27 mouse cellular contexts compared by ENCODE assay signal in genomic region chr5:137744197-137744596, GRCm38 (mm10). TPM values are rescaled to one million over a fixed set of nuclear protein-coding genes. Genes with fewer than 3 reads are reported as not detected.
DNase-seq lines count a peak whose midpoint lies in the region; ATAC-seq and TF ChIP-seq lines count a peak whose summit lies in the region.
"Had no signal": no experiment of that assay in that cellular context is flagged by ENCODE, and none has a peak within 500 bp of the region (broad histone marks: within the 10 kb centered on the region; RNA-seq: fewer than 3 reads in every experiment).

No protein-coding gene starts in this region.

- no peak for ATAC-seq in forebrain, embryonic 15.5 days (replicated peaks)
- ATAC-seq in forebrain, embryonic 12.5 days (ENCODE audit: low FRiP score), result no peak
- no peak for ATAC-seq in liver, embryonic 15.5 days (ENCODE audit: insufficient read depth)
- no peak for ATAC-seq in liver, embryonic 11.5 days (replicated peaks; ENCODE audit: low FRiP score)
- ATAC-seq in forebrain, embryonic 16.5 days, result no peak
- ATAC-seq in inflammation-experienced regulatory T-cells, adult 6 months, result no peak
- ATAC-seq: hindbrain, embryonic 16.5 days; intestine, postnatal 0 days; Patski had no signal

- no peak overlapping the region for H3K4me3 ChIP-seq in cerebellum, adult 2 months (replicated peaks; ENCODE audit: insufficient read depth, low read depth, low read length)
- no peak overlapping the region for H3K4me3 ChIP-seq in forebrain, embryonic 15.5 days
- H3K4me3 ChIP-seq in forebrain, embryonic 12.5 days (replicated peaks), result no peak overlapping the region
- H3K4me3 ChIP-seq in liver, embryonic 15.5 days (replicated peaks), result no peak overlapping the region
- H3K4me3 ChIP-seq in liver, embryonic 11.5 days (ENCODE audit: low read depth, low read length), result no peak overlapping the region
- no peak overlapping the region for H3K4me3 ChIP-seq in forebrain, embryonic 16.5 days (replicated peaks; ENCODE audit: low read length)
- H3K4me3 ChIP-seq: embryonic facial prominence, embryonic 10.5 days; embryonic facial prominence, embryonic 13.5 days; gastrocnemius, adult 2 months; heart, embryonic 10.5 days; heart, embryonic 13.5 days; hindbrain, embryonic 12.5 days had no signal

- no peaks in the 10 kb centered on the region for H3K27me3 ChIP-seq in cerebellum, adult 2 months (ENCODE audit: control insufficient read depth, insufficient read depth, low read length)
- no peaks in the 10 kb centered on the region for H3K27me3 ChIP-seq in forebrain, embryonic 15.5 days
- no peaks in the 10 kb centered on the region for H3K27me3 ChIP-seq in forebrain, embryonic 12.5 days
- H3K27me3 ChIP-seq in liver, embryonic 15.5 days, result 0 out of 2 replicates have a peak, but pooled peaks cover 9% of the 10 kb centered on the region
- H3K27me3 ChIP-seq in liver, embryonic 11.5 days (replicated peaks; ENCODE audit: control insufficient read depth, insufficient read depth, low read length), result no peaks in the 10 kb centered on the region
- H3K27me3 ChIP-seq in forebrain, embryonic 16.5 days (replicated peaks; ENCODE audit: control insufficient read depth, insufficient read depth, low read length), result no peaks in the 10 kb centered on the region
- H3K27me3 ChIP-seq: embryonic facial prominence, embryonic 13.5 days; heart, embryonic 13.5 days; hindbrain, embryonic 12.5 days; Patski had no signal

- DNase-seq in cerebellum, adult 9-11 months, result peak; percentile 32
- no peak for DNase-seq in cerebellum, adult 2 months
- no peak for DNase-seq in liver, embryonic 11.5 days (ENCODE audit: low spot score)
- DNase-seq: adrenal gland, postnatal 10 days; adrenal gland, postnatal 36 days; B cell, adult 2 months; cerebellum, adult 11 months; cerebellum, postnatal 36 days; embryo, embryonic 11 days; gastrocnemius, postnatal 14 days; heart, adult 18-20 months; kidney, adult 2 months had no signal

- TF ChIP-seq CTCF in cerebellum, adult 2 months (IDR thresholded peaks at IDR 0.05; ENCODE audit: borderline replicate concordance, insufficient read depth, low read depth, low read length), result no peak

- no peaks in the 10 kb centered on the region for H3K36me3 ChIP-seq in forebrain, embryonic 15.5 days
- peaks cover under 1% of the 10 kb centered on the region; the same call in 1 of the 2 replicates for H3K36me3 ChIP-seq in forebrain, embryonic 12.5 days (replicated peaks)
- peaks cover under 1% of the 10 kb centered on the region; the same call in 1 of the 2 replicates for H3K36me3 ChIP-seq in liver, embryonic 15.5 days (replicated peaks)
- H3K36me3 ChIP-seq in liver, embryonic 11.5 days (ENCODE audit: control insufficient read depth, insufficient read depth, low read length), result no peaks in the 10 kb centered on the region; the same call in 1 of the 2 replicates
- H3K36me3 ChIP-seq in forebrain, embryonic 16.5 days (ENCODE audit: control insufficient read depth, insufficient read depth), result no peaks in the 10 kb centered on the region
- H3K36me3 ChIP-seq: embryonic facial prominence, embryonic 13.5 days; hindbrain, embryonic 12.5 days had no signal

- WGBS in cerebellum, adult 2 months, result 53% methylated on average over 7 of the region's 7 CpGs
- WGBS in forebrain, embryonic 15.5 days, result 60% methylated on average over 7 of the region's 7 CpGs
- 88% methylated on average over 7 of the region's 7 CpGs for WGBS in forebrain, embryonic 12.5 days
- 87% methylated on average over 7 of the region's 7 CpGs for WGBS in liver, embryonic 15.5 days (ENCODE audit: insufficient replicate concordance)
- WGBS in liver, embryonic 11.5 days, result 93% methylated on average over 6 of the region's 7 CpGs
- 57% methylated on average over 7 of the region's 7 CpGs for WGBS in forebrain, embryonic 16.5 days

- no peak for TF ChIP-seq POLR2A in cerebellum, adult 2 months (IDR thresholded peaks at IDR 0.05; ENCODE audit: borderline replicate concordance, insufficient read depth, low read length)

- peaks cover 6% of the 10 kb centered on the region for H3K4me1 ChIP-seq in cerebellum, adult 2 months (ENCODE audit: control insufficient read depth, insufficient read depth, low read length)
- H3K4me1 ChIP-seq in forebrain, embryonic 15.5 days, result peaks cover 62% of the 10 kb centered on the region
- peaks cover 53% of the 10 kb centered on the region for H3K4me1 ChIP-seq in forebrain, embryonic 12.5 days
- peaks cover 75% of the 10 kb centered on the region for H3K4me1 ChIP-seq in liver, embryonic 15.5 days (replicated peaks)
- peaks cover 42% of the 10 kb centered on the region for H3K4me1 ChIP-seq in liver, embryonic 11.5 days (replicated peaks; ENCODE audit: control insufficient read depth, insufficient read depth, low read length)
- H3K4me1 ChIP-seq in forebrain, embryonic 16.5 days (replicated peaks; ENCODE audit: control insufficient read depth, insufficient read depth, low read length), result peaks cover 57% of the 10 kb centered on the region

- no peak overlapping the region for H3K9ac ChIP-seq in forebrain, embryonic 15.5 days (replicated peaks)
- H3K9ac ChIP-seq in forebrain, embryonic 12.5 days, result no peak overlapping the region
- no peak overlapping the region for H3K9ac ChIP-seq in liver, embryonic 15.5 days
- no peak overlapping the region for H3K9ac ChIP-seq in liver, embryonic 11.5 days (ENCODE audit: low read depth, low read length)
- no peak overlapping the region for H3K9ac ChIP-seq in forebrain, embryonic 16.5 days (replicated peaks; ENCODE audit: low read depth, low read length)
- H3K9ac ChIP-seq: embryonic facial prominence, embryonic 13.5 days; heart, embryonic 13.5 days; hindbrain, embryonic 12.5 days had no signal

- no peaks in the 10 kb centered on the region for H3K9me3 ChIP-seq in forebrain, embryonic 15.5 days
- no peaks in the 10 kb centered on the region for H3K9me3 ChIP-seq in forebrain, embryonic 12.5 days
- H3K9me3 ChIP-seq in liver, embryonic 15.5 days (replicated peaks), result no peaks in the 10 kb centered on the region
- no peaks in the 10 kb centered on the region for H3K9me3 ChIP-seq in liver, embryonic 11.5 days (ENCODE audit: control insufficient read depth, low read length)
- H3K9me3 ChIP-seq in forebrain, embryonic 16.5 days (ENCODE audit: control insufficient read depth, low read length), result no peaks in the 10 kb centered on the region
- H3K9me3 ChIP-seq: embryonic facial prominence, embryonic 10.5 days; embryonic facial prominence, embryonic 13.5 days; G1E; heart, embryonic 10.5 days; heart, embryonic 13.5 days; hindbrain, embryonic 12.5 days had no signal

- H3K4me2 ChIP-seq in forebrain, embryonic 15.5 days (replicated peaks), result no peak overlapping the region
- H3K4me2 ChIP-seq in forebrain, embryonic 12.5 days, result no peak overlapping the region
- no peak overlapping the region for H3K4me2 ChIP-seq in liver, embryonic 15.5 days
- H3K4me2 ChIP-seq in liver, embryonic 11.5 days, result no peak overlapping the region
- no peak overlapping the region for H3K4me2 ChIP-seq in forebrain, embryonic 16.5 days (ENCODE audit: low read length)
- H3K4me2 ChIP-seq: heart, embryonic 13.5 days; hindbrain, embryonic 12.5 days had no signal

- no peak overlapping the region for H3K27ac ChIP-seq in cerebellum, adult 2 months (ENCODE audit: insufficient read depth, low read length)
- H3K27ac ChIP-seq in forebrain, embryonic 15.5 days (replicated peaks), result peak overlapping the region; percentile 68
- H3K27ac ChIP-seq in forebrain, embryonic 12.5 days, result no peak overlapping the region
- H3K27ac ChIP-seq in liver, embryonic 15.5 days (replicated peaks), result 0 out of 2 replicates have a peak overlapping the region, but pooled peaks have one; percentile 9
- H3K27ac ChIP-seq in liver, embryonic 11.5 days (ENCODE audit: low read depth, low read length), result no peak overlapping the region
- H3K27ac ChIP-seq in forebrain, embryonic 16.5 days (ENCODE audit: low read length), result peak overlapping the region; percentile 31; the same call in 1 of the 2 replicates
- H3K27ac ChIP-seq: embryonic facial prominence, embryonic 10.5 days; heart, embryonic 10.5 days; heart, embryonic 13.5 days; hindbrain, embryonic 12.5 days had no signal

RNA-seq across cellular contexts. Expression of gene Tsc22d4, which starts 1.3 kb away (rescaled TPM):
- polyA plus RNA-seq in cerebellum, adult 2 months (2012; rRNA removed), result 465 and 497 TPM in 2 replicates
- 75.6 and 76.1 TPM in 2 replicates for polyA plus RNA-seq in forebrain, embryonic 15.5 days (2015; fragmentation: Nextera tagmentation; extraction: Ambion mirVana)
- polyA plus RNA-seq in forebrain, embryonic 12.5 days (2016; fragmentation: Nextera tagmentation; extraction: Ambion mirVana), result 68.6 and 73.2 TPM in 2 replicates
- polyA plus RNA-seq in liver, embryonic 15.5 days (2015; fragmentation: Nextera tagmentation; extraction: Ambion mirVana), result 68.8 and 75.1 TPM in 2 replicates
- polyA plus RNA-seq in liver, embryonic 11.5 days (2014; fragmentation: Nextera tagmentation; extraction: Ambion mirVana), result 129 and 134 TPM in 2 replicates
- 69.1 and 72.2 TPM in 2 replicates for polyA plus RNA-seq in forebrain, embryonic 16.5 days (2015; fragmentation: Nextera tagmentation; extraction: Ambion mirVana)
- 10 to 100 TPM; 43.3 to 83.4 (median 64.7) TPM for polyA plus RNA-seq in inflammation-experienced regulatory T-cells, adult 6 months (2017; shearing (Covaris generic))

RNA-seq across cellular contexts. Expression of gene Nyap1, which starts 2.8 kb away (rescaled TPM):
- 59.1 and 60.7 TPM in 2 replicates for polyA plus RNA-seq in cerebellum, adult 2 months (2012; rRNA removed)
- polyA plus RNA-seq in forebrain, embryonic 15.5 days (2015; fragmentation: Nextera tagmentation; extraction: Ambion mirVana), result 43.6 and 45.6 TPM in 2 replicates
- 19.5 and 22.6 TPM in 2 replicates for polyA plus RNA-seq in forebrain, embryonic 12.5 days (2016; fragmentation: Nextera tagmentation; extraction: Ambion mirVana)
- 0.21 and 0.39 TPM in 2 replicates for polyA plus RNA-seq in liver, embryonic 15.5 days (2015; fragmentation: Nextera tagmentation; extraction: Ambion mirVana)
- 0.39 and 0.43 TPM in 2 replicates for polyA plus RNA-seq in liver, embryonic 11.5 days (2014; fragmentation: Nextera tagmentation; extraction: Ambion mirVana)
- polyA plus RNA-seq in forebrain, embryonic 16.5 days (2015; fragmentation: Nextera tagmentation; extraction: Ambion mirVana), result 52.3 and 59.8 TPM in 2 replicates
- polyA plus RNA-seq in inflammation-experienced regulatory T-cells, adult 6 months (2017; shearing (Covaris generic)), result under 1 TPM in 2 of 3 experiments, not detected in 1; 0.12 to 0.20 TPM

RNA-seq across cellular contexts. Expression of gene Ppp1r35, which starts 34.5 kb away (rescaled TPM):
- 47.0 and 48.2 TPM in 2 replicates for polyA plus RNA-seq in cerebellum, adult 2 months (2012; rRNA removed)
- polyA plus RNA-seq in forebrain, embryonic 15.5 days (2015; fragmentation: Nextera tagmentation; extraction: Ambion mirVana), result 36.9 and 42.4 TPM in 2 replicates
- polyA plus RNA-seq in forebrain, embryonic 12.5 days (2016; fragmentation: Nextera tagmentation; extraction: Ambion mirVana), result 55.7 and 60.1 TPM in 2 replicates
- 21.0 and 21.3 TPM in 2 replicates for polyA plus RNA-seq in liver, embryonic 15.5 days (2015; fragmentation: Nextera tagmentation; extraction: Ambion mirVana)
- polyA plus RNA-seq in liver, embryonic 11.5 days (2014; fragmentation: Nextera tagmentation; extraction: Ambion mirVana), result 49.4 and 55.0 TPM in 2 replicates
- polyA plus RNA-seq in forebrain, embryonic 16.5 days (2015; fragmentation: Nextera tagmentation; extraction: Ambion mirVana), result 28.7 and 34.4 TPM in 2 replicates
- polyA plus RNA-seq in inflammation-experienced regulatory T-cells, adult 6 months (2017; shearing (Covaris generic)), result 10 to 100 TPM in 1 of 3 experiments, 1 to 10 TPM in 2; 6.0 to 10.9 (median 6.5) TPM

RNA-seq across cellular contexts. Expression of gene Mepce, which starts 43.3 kb away (rescaled TPM):
- 38.9 and 41.9 TPM in 2 replicates for polyA plus RNA-seq in cerebellum, adult 2 months (2012; rRNA removed)
- 12.3 and 12.6 TPM in 2 replicates for polyA plus RNA-seq in forebrain, embryonic 15.5 days (2015; fragmentation: Nextera tagmentation; extraction: Ambion mirVana)
- polyA plus RNA-seq in forebrain, embryonic 12.5 days (2016; fragmentation: Nextera tagmentation; extraction: Ambion mirVana), result 13.4 and 15.4 TPM in 2 replicates
- polyA plus RNA-seq in liver, embryonic 15.5 days (2015; fragmentation: Nextera tagmentation; extraction: Ambion mirVana), result 4.0 and 5.0 TPM in 2 replicates
- polyA plus RNA-seq in liver, embryonic 11.5 days (2014; fragmentation: Nextera tagmentation; extraction: Ambion mirVana), result 9.3 and 11.1 TPM in 2 replicates
- polyA plus RNA-seq in forebrain, embryonic 16.5 days (2015; fragmentation: Nextera tagmentation; extraction: Ambion mirVana), result 10.2 and 11.9 TPM in 2 replicates
- polyA plus RNA-seq in inflammation-experienced regulatory T-cells, adult 6 months (2017; shearing (Covaris generic)), result 10 to 100 TPM; 13.1 to 32.7 (median 29.8) TPM

RNA-seq across cellular contexts. Expression of gene Zcwpw1, which starts 43.4 kb away (rescaled TPM):
- polyA plus RNA-seq in cerebellum, adult 2 months (2012; rRNA removed), result 11.2 and 12.4 TPM in 2 replicates
- polyA plus RNA-seq in forebrain, embryonic 15.5 days (2015; fragmentation: Nextera tagmentation; extraction: Ambion mirVana), result 10.4 and 11.3 TPM in 2 replicates
- 14.6 and 15.2 TPM in 2 replicates for polyA plus RNA-seq in forebrain, embryonic 12.5 days (2016; fragmentation: Nextera tagmentation; extraction: Ambion mirVana)
- polyA plus RNA-seq in liver, embryonic 15.5 days (2015; fragmentation: Nextera tagmentation; extraction: Ambion mirVana), result 3.2 and 3.3 TPM in 2 replicates
- polyA plus RNA-seq in liver, embryonic 11.5 days (2014; fragmentation: Nextera tagmentation; extraction: Ambion mirVana), result 10.2 and 13.1 TPM in 2 replicates
- polyA plus RNA-seq in forebrain, embryonic 16.5 days (2015; fragmentation: Nextera tagmentation; extraction: Ambion mirVana), result 11.1 and 11.2 TPM in 2 replicates
- 10 to 100 TPM in 2 of 3 experiments, 1 to 10 TPM in 1; 4.7 to 12.0 (median 11.0) TPM for polyA plus RNA-seq in inflammation-experienced regulatory T-cells, adult 6 months (2017; shearing (Covaris generic))

Comparison
In these comparisons a context has a peak if more than half of its experiments do, and no peak if none do; other contexts are left out.
1. H3K27ac ChIP-seq: peak in forebrain, embryonic 15.5 days (single experiment), liver, embryonic 15.5 days (single experiment) and forebrain, embryonic 16.5 days (single experiment); none in cerebellum, adult 2 months (single experiment), forebrain, embryonic 12.5 days (single experiment) and liver, embryonic 11.5 days (single experiment).
2. RNA of gene Nyap1, which starts 2.8 kb away (polyA plus RNA-seq): 59.1 to 60.7 TPM in cerebellum, adult 2 months, 52.3 to 59.8 TPM in forebrain, embryonic 16.5 days, 43.6 to 45.6 TPM in forebrain, embryonic 15.5 days and 19.5 to 22.6 TPM in forebrain, embryonic 12.5 days; 0.39 to 0.43 TPM in liver, embryonic 11.5 days, 0.21 to 0.39 TPM in liver, embryonic 15.5 days and 0.12 to 0.20 TPM in inflammation-experienced regulatory T-cells, adult 6 months; every median in the first group is over 10 times any median in the second.